Mouse (Mus musculus) forebrain, embryonic 10.5 days (tissue): ENCODE results near the gene Nkd2. TPM values are rescaled to one million over a fixed set of nuclear protein-coding genes. Genes with fewer than 3 reads are reported as not detected.

ENCODE experiments used
- DNase-seq: peaks from one replicate; pipeline ENCODE4 v3.0.0-alpha.2; 2017; ENCODE audit warnings: low spot score; ENCODE audit errors: extremely low spot score
- H3K27ac ChIP-seq: fragments of 300-500 bp; sonication (generic); 2 replicates; pipeline ENCODE4 v1.5.1; 2016; ENCODE audit warnings: mild to moderate bottlenecking
- H3K27me3 ChIP-seq: fragments of 300-500 bp; sonication (generic); 2 replicates; pipeline ENCODE4 v1.6.1; 2016; ENCODE audit warnings: mild to moderate bottlenecking; ENCODE audit not compliant: poor library complexity, severe bottlenecking
- H3K36me3 ChIP-seq: fragments of 300-500 bp; sonication (generic); replicated peaks from 2 replicates; pipeline ENCODE4 v1.6.1; 2016; ENCODE audit warnings: mild to moderate bottlenecking, moderate library complexity
- H3K4me1 ChIP-seq: fragments of 300-500 bp; sonication (generic); 2 replicates; pipeline ENCODE4 v1.6.1; 2016
- H3K4me3 ChIP-seq: fragments of 300-500 bp; sonication (generic); 2 replicates; pipeline ENCODE4 v1.5.1; 2016; ENCODE audit warnings: mild to moderate bottlenecking, moderate library complexity
- H3K9me3 ChIP-seq: fragments of 300-500 bp; sonication (generic); 2 replicates; pipeline ENCODE4 v1.6.1; 2016; ENCODE audit warnings: mild to moderate bottlenecking, moderate library complexity
- WGBS: fragments of 180-500 bp; shearing (Covaris S2); methylation state at CpG from one replicate; pipeline ENCODE4 v1.1.7; 2016; 5-methylcytosine and 5-hydroxymethylcytosine counted together
- polyA plus RNA-seq: library from polyadenylated mRNA; unstranded; fragments of >200 nt; fragmentation: Nextera tagmentation; extraction: Ambion mirVana; gene quantifications from 2 replicates; pipeline ENCODE4 v1.2.1, GENCODE M21; 2016

Gene Nkd2
- polyA plus RNA-seq, 1 experiment from 2014 or later: 16.3 TPM

DNA sequence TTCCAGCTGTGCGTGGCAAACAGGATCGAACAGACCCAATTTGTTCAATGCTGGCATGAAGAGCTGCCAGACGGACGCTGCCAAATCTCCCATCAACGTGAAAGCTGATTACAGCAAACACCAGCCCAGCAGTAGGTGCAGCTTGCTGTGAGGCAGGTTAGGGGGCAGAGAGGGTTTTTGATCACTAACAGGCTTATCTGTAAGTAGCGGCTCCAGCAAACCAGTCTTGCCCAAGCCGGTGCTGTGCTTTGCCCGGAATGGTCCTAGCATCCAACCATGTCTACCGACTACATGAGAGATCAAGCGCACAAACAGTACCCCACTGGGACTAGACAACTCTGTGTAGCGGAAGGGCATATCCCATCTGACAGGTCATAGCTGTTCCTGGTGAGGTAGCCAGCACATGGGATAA is 8.3 kb downstream of the Nkd2 start:
- 0 out of 2 replicates have a peak, but pooled peaks cover 3% of the 10 kb centered on the region for H3K36me3 ChIP-seq
- H3K4me1 ChIP-seq: peaks cover 18% of the 10 kb centered on the region
- DNase-seq: no peak
- no peaks in the 10 kb centered on the region for H3K9me3 ChIP-seq
- H3K27ac ChIP-seq: no peak overlapping the region
- 74% methylated on average over 11 of the region's 11 CpGs for WGBS
- H3K4me3 ChIP-seq: no peak overlapping the region
- peaks cover 4% of the 10 kb centered on the region; the same call in 1 of the 2 replicates for H3K27me3 ChIP-seq

DNA sequence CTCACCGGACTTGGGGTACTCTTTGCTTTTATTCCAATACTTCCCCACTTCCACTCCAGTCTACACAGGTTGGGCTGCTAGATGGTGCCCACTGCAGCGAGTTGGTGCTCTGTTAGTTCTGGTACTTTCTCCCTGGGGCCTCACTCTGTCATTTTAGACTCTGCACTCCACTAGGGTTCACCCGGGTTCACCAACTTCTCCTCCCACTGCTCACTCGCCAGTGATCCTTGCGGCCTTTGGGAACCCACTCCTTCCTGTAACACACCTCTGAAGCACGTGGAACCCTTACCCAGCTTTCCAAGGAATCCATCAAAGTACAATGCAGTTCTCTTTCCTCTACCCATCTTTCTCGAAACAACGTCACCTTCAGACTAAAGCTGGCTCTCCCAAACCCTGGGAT is 9.7 kb downstream of the Nkd2 start:
- H3K9me3 ChIP-seq: no peaks in the 10 kb centered on the region
- H3K4me3 ChIP-seq: no peak overlapping the region
- DNase-seq: no peak
- WGBS: 85% methylated on average over 8 of the region's 8 CpGs
- H3K36me3 ChIP-seq: 0 out of 2 replicates have a peak, but pooled peaks cover 3% of the 10 kb centered on the region
- no peaks in the 10 kb centered on the region for H3K27me3 ChIP-seq
- no peak overlapping the region for H3K27ac ChIP-seq
- peaks cover 31% of the 10 kb centered on the region for H3K4me1 ChIP-seq

DNA sequence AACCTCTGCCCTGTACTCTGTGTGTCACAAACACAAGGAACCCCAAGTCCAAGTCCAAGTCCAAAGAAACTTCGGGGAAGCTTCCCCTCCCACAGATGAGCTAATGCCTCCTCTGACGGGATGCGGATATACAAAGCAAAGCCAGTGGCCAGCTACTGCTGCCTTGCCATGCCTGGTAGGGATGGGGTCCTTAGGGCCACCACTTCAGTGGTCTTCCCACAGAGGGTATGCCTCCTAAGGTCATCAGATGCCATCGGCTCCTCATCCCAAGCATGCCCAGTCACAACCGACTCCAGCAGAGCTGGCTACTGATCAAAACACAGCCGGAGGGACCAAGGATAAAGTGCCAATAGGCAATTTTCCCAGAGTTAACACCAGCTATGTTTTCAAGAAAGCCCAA is 10.9 kb downstream of the Nkd2 start:
- no peak overlapping the region for H3K4me3 ChIP-seq
- 91% methylated on average over 6 of the region's 6 CpGs for WGBS
- DNase-seq: no peak
- no peaks in the 10 kb centered on the region for H3K9me3 ChIP-seq
- H3K27ac ChIP-seq: no peak overlapping the region
- peaks cover 31% of the 10 kb centered on the region for H3K4me1 ChIP-seq
- no peaks in the 10 kb centered on the region for H3K27me3 ChIP-seq
- H3K36me3 ChIP-seq: 0 out of 2 replicates have a peak, but pooled peaks cover 3% of the 10 kb centered on the region

DNA sequence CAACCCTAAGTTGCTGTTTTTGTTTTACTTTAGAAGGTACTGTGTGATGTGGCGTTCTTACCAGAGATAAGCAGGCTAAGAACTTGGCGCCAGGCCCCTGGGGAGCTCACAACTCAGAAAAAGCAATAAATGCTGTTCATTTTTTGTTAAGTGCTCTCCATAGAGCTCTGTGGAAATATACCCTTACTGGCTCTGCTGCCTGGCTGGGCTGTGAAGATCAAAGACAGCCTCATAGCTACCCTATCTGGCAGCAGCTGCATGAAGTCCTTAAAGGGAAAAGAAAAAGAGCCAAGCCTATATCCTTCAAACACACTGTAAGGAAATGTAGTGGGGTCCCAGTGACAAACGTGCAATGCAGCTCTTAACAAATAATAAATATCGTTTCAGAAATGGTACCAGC is 11.6 kb downstream of the Nkd2 start:
- Histone ChIP-seq H3K27ac (no peak overlapping the region), H3K9me3 (no peaks in the 10 kb centered on the region), H3K36me3 (0 out of 2 replicates have a peak, but pooled peaks cover 3% of the 10 kb centered on the region), H3K4me3 (no peak overlapping the region), H3K27me3 (no peaks in the 10 kb centered on the region), H3K4me1 (peaks cover 31% of the 10 kb centered on the region)
- no peak for DNase-seq
- 86% methylated on average over 4 of the region's 4 CpGs for WGBS

DNA sequence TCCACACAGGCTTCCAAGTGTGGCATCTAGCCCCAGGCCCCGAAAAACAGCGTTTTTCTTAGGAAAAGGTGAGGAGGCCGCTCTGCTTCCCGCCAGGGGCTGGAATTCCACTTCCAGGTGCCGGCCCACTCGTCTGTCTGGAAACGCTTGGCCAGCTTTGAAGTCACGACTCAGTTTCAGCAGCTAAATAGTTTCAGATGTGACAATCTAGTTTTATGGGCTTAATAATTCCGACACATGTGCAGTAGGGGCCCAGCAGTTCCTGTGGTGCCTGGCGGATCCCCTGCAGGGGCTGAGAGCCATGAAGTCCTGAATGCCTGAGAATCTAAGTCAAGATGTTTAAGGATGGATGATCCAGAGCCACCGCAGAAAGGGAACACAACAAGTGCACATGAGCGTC is 13.6 kb downstream of the Nkd2 start:
- peaks cover 22% of the 10 kb centered on the region for H3K4me1 ChIP-seq

DNA sequence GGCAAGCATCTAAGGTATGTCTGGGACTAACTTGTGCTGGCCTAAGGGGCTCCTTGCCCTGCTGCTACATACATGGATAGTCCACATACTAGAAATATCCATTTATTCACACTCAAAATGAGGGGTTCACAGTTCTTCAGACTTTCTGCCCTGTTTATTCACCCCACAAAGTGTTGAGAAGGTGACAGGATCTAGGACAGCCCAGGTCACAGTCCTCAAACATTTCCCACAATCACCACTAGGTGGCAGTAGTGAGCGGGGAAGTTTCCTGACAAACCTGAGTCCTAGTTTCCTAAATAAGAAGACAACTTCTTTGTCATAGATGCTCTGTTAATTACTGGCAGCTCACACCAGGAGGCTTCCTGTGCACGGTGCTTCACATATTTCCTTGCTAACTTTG is 15.9 kb downstream of the Nkd2 start:
- peak; percentile 68 for DNase-seq
- peaks cover 19% of the 10 kb centered on the region for H3K4me1 ChIP-seq
- H3K27me3 ChIP-seq: no peaks in the 10 kb centered on the region
- H3K36me3 ChIP-seq: no peaks in the 10 kb centered on the region
- H3K9me3 ChIP-seq: no peaks in the 10 kb centered on the region
- no peak overlapping the region for H3K27ac ChIP-seq
- no peak overlapping the region for H3K4me3 ChIP-seq
- WGBS: 2% methylated on average over 2 of the region's 2 CpGs

More for the DNA sequence above, 13.6 kb downstream of the Nkd2 start:
- no peak overlapping the region for H3K4me3 ChIP-seq
- 65% methylated on average over 12 of the region's 12 CpGs for WGBS
- H3K27me3 ChIP-seq: no peaks in the 10 kb centered on the region
- no peaks in the 10 kb centered on the region for H3K9me3 ChIP-seq
- peak; percentile 30 for DNase-seq
- peak overlapping the region; percentile 71 for H3K27ac ChIP-seq
- no peaks in the 10 kb centered on the region for H3K36me3 ChIP-seq

DNA sequence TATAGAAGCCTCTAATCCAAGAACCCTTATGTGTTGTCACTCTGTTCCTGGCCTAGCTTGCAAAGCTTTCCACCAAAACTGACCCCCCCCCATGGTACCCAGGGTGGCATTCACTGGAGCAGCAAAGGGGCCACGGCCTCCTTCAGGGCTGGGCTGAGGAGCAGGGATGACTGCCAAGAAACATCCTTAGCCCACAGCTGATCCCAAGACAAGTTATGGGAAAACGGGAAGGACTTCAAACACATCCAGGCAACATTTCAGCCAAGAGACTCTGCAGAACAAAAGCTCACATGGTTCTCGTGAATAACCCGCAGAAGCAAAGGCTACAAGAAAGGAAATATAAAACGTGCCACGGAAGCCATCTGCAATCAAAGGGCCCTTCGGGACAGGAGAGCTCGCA is 20.2 kb downstream of the Nkd2 start:
- Histone ChIP-seq H3K27me3 (no peaks in the 10 kb centered on the region), H3K4me1 (no peaks in the 10 kb centered on the region), H3K36me3 (no peaks in the 10 kb centered on the region; the same call in 1 of the 2 replicates), H3K9me3 (no peaks in the 10 kb centered on the region), H3K4me3 (no peak overlapping the region), H3K27ac (no peak overlapping the region)
- no peak for DNase-seq
- WGBS: 86% methylated on average over 8 of the region's 8 CpGs

DNA sequence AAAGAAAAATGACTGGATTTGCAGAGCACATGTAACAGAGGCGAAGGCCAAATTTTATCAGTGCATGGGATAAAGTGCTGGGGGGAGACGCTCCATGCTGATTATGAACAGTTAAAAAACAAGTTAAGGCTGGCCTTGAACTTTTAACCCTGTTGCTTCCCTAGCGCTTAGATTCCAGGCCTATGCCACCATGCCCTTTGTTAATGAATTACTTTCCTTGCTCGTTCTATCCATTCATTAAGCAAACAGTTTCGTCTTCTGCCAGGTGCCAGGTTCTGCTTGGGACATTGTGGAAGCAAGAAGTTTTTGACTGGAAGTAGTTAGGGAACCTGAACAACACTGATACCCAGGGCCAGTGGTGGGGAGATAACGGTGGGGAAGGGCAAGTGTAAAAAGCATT is 23.7 kb downstream of the Nkd2 start:
- no peak for DNase-seq
- no peaks in the 10 kb centered on the region for H3K9me3 ChIP-seq
- 87% methylated on average over 6 of the region's 6 CpGs for WGBS
- H3K36me3 ChIP-seq: peaks cover 16% of the 10 kb centered on the region
- H3K4me3 ChIP-seq: no peak overlapping the region
- H3K27ac ChIP-seq: no peak overlapping the region
- no peaks in the 10 kb centered on the region for H3K4me1 ChIP-seq
- no peaks in the 10 kb centered on the region for H3K27me3 ChIP-seq

DNA sequence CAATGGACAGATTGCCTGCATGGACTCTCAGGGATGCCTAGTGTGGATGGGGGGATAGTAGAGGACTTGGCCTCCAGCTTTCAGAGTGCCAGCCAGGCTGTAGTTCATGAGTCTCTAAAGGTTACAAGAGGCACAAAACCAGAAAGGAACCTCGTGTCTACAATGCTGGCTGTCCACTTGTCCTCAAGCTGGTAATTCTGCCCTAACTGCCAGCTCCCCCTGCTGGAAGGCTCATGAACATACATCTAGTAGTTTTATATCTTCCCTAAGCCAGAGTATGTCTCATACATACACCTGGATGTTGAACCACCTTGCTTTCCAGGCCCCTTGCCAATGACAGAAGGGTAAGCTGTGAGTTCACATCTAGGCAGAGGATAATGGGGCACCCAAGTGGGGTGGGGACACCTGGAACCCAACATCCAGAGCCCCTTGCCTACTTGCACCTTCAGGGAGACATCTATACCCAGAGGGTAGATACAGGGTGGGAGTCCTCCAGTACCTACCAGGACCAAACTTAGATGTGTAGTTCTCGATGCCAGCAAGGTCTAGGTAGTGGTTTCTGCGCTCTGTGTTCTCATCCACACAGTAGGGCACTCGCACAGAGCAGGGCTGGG is 25.1 kb downstream of the Nkd2 start:
- Histone ChIP-seq H3K36me3 (peaks cover 26% of the 10 kb centered on the region), H3K27me3 (no peaks in the 10 kb centered on the region), H3K27ac (no peak overlapping the region), H3K4me3 (no peak overlapping the region), H3K4me1 (no peaks in the 10 kb centered on the region), H3K9me3 (no peaks in the 10 kb centered on the region)
- WGBS: 64% methylated on average over 4 of the region's 4 CpGs
- peak; percentile 37 for DNase-seq

DNA sequence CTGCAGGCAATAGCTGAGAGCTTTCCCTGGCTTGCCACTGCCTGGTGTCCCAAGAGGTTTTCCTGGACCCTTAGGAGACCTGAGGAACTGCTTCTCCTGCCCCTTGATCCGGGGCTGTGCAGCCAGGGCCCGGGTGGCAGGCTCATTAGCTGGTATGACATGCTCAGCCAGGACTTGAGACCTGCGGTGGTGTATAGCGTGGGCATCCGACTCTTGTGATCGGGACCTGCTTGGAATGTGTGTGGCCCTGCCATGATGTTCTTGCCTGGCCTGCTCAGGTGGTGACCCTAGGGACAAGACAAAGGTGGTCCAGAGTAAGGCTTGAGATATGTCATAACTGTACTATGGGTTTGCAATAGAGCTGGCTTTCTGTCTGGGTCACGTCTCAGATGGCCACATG is 26.2 kb downstream of the Nkd2 start:
- 91% methylated on average over 7 of the region's 7 CpGs for WGBS
- Histone ChIP-seq H3K27me3 (no peaks in the 10 kb centered on the region), H3K9me3 (no peaks in the 10 kb centered on the region), H3K4me3 (no peak overlapping the region), H3K27ac (no peak overlapping the region), H3K36me3 (peaks cover 36% of the 10 kb centered on the region), H3K4me1 (no peaks in the 10 kb centered on the region)
- DNase-seq: no peak

DNA sequence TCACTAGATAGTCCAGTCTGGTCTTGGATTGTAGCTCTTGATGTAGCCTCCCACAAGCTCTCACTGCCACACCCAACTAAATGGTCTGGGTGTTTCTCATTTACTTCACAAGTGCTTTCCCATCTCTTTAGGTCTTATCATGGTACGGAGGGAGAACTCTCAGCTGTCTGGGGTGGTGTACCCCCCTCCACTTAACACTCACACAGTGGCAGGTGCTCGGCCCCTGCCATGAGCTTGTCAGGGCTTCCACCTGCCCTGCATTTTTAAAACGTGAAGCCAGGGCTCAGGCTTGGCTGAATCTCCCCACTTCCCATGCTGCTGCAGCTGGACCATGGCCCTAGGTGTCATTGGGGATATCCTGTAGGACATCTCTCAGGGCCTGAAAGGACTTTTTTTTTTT is 28.5 kb downstream of the Nkd2 start:
- no peak for DNase-seq
- Histone ChIP-seq H3K4me3 (no peak overlapping the region), H3K27me3 (no peaks in the 10 kb centered on the region), H3K4me1 (no peaks in the 10 kb centered on the region), H3K27ac (no peak overlapping the region), H3K9me3 (no peaks in the 10 kb centered on the region), H3K36me3 (peaks cover 59% of the 10 kb centered on the region)
- WGBS: 76% methylated on average over 3 of the region's 3 CpGs

DNA sequence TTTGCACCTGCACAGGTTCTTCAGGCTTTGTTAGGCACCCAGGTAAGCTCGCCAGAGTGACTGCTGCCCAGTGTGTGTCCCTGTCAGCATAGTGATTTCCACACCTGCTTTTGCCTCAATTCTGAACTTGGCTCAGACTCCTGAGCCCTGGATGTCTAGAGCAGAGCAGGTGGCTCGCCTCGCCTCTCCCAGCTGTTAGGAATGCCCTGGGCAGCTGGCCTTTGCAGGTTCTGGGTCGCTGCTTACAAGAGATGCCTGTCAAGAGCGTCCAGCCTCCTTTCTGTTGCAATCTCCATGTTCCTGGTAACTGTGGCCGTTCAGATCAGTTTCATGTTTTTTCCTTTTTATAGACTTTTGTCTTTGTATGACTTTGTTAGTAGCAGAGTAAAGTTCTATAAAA is 31.1 kb downstream of the Nkd2 start:
- no peak for DNase-seq
- 86% methylated on average over 6 of the region's 6 CpGs for WGBS

DNA sequence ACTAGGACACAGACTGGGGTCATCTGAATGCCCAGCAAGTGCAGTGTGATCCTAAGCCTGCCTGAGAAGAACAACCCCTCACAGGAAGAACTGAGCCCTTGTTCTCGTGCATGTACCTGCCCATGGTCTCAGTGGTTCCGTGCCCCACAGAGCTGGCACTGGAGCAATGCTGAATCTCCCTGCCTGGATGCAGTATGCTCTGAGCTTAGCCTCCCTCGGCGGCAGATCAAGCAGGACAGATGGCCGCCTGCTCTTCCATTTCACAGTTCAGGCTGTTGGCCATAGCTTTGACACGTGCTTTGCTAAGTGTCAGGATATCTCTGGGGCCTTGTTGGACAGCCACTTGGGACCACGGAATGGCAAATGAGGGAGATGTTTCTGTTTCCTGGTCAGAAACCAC is 33.2 kb downstream of the Nkd2 start:
- peaks cover 95% of the 10 kb centered on the region for H3K36me3 ChIP-seq
- 93% methylated on average over 7 of the region's 7 CpGs for WGBS
- no peaks in the 10 kb centered on the region for H3K9me3 ChIP-seq
- no peaks in the 10 kb centered on the region for H3K27me3 ChIP-seq
- H3K27ac ChIP-seq: no peak overlapping the region
- H3K4me1 ChIP-seq: no peaks in the 10 kb centered on the region
- DNase-seq: no peak
- H3K4me3 ChIP-seq: no peak overlapping the region

More for the DNA sequence above, 31.1 kb downstream of the Nkd2 start:
- Histone ChIP-seq H3K36me3 (peaks cover 85% of the 10 kb centered on the region), H3K27me3 (no peaks in the 10 kb centered on the region), H3K4me1 (no peaks in the 10 kb centered on the region), H3K4me3 (no peak overlapping the region), H3K27ac (no peak overlapping the region), H3K9me3 (no peaks in the 10 kb centered on the region)

DNA sequence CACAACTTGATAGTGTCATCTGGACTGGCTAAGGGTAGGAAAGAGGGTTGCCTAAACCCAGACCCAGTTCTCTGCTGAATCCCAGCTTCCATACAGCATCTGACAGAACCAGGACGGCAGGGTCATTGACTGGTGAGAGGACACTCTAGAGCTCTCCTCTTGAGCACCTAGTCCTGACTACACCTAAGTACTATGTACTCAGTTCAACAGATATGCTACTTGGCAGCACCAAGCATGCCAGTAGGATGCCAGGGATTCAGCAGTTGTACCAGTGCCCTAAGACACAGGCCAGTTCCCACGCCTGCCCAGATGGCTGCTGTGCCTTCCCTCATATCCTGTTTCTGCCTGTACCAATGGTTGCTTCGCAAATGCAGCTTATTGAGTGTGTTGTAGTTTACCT is 34.5 kb downstream of the Nkd2 start:
- WGBS: 92% methylated on average over 3 of the region's 3 CpGs
- peaks cover 100% of the 10 kb centered on the region for H3K36me3 ChIP-seq
- H3K4me1 ChIP-seq: no peaks in the 10 kb centered on the region

More for the DNA sequence above, 34.5 kb downstream of the Nkd2 start:
- no peak for DNase-seq
- H3K9me3 ChIP-seq: no peaks in the 10 kb centered on the region
- no peak overlapping the region for H3K27ac ChIP-seq
- H3K27me3 ChIP-seq: no peaks in the 10 kb centered on the region
- no peak overlapping the region for H3K4me3 ChIP-seq
